ENCODE assay signal across 10 mouse cellular contexts in genomic region chr12:54443285-54443684, GRCm38 (mm10).
A peak's percentile ranks its signal among the peaks of the same experiment; 100 is the strongest.
DNase-seq lines count a peak whose midpoint lies in the region; ATAC-seq lines count a peak whose summit lies in the region.
"Had no signal": no experiment of that assay in that cellular context is flagged by ENCODE, and none has a peak within 500 bp of the region (broad histone marks: within the 10 kb centered on the region; RNA-seq: fewer than 3 reads in every experiment).

No protein-coding gene starts in this region.

- peaks cover 11% of the 10 kb centered on the region; the same call in 1 of the 2 replicates for H3K4me1 ChIP-seq in kidney, embryonic 14.5 days (ENCODE audit: control insufficient read depth, insufficient read depth, low read length)
- H3K4me1 ChIP-seq: hindbrain, embryonic 13.5 days; liver, embryonic 13.5 days had no signal

- H3K4me3 ChIP-seq in kidney, embryonic 14.5 days (ENCODE audit: low read length) = no peak overlapping the region
- H3K4me3 ChIP-seq: hindbrain, embryonic 13.5 days; liver, embryonic 13.5 days had no signal

- ATAC-seq in granulocyte monocyte progenitor cell, adult 5-6 weeks (replicated peaks; ENCODE audit: poor library complexity, severe bottlenecking) = 0 out of 2 replicates have a peak, but pooled peaks have one; percentile 21
- ATAC-seq in kidney, embryonic 14.5 days (ENCODE audit: low FRiP score, low TSS enrichment) = 0 out of 2 replicates have a peak, but pooled peaks have one; percentile 25

- no peak overlapping the region for H3K9ac ChIP-seq in kidney, embryonic 14.5 days (ENCODE audit: low read depth, low read length)
- H3K9ac ChIP-seq: hindbrain, embryonic 13.5 days; liver, embryonic 13.5 days had no signal

- no peak overlapping the region for H3K4me2 ChIP-seq in kidney, embryonic 14.5 days (replicated peaks; ENCODE audit: low read depth, low read length)
- H3K4me2 ChIP-seq: hindbrain, embryonic 13.5 days; liver, embryonic 13.5 days had no signal

- DNase-seq in kidney, adult 18-20 months = peak; percentile 40
- no peak for DNase-seq in kidney, adult 11 months
- DNase-seq in lung, postnatal 4 days = peak; percentile 75 to 84
- DNase-seq in cerebellum, adult 9-10 months = no peak
- DNase-seq in right cerebral cortex, adult 18-20 months = no peak
- no peak for DNase-seq in right cerebral cortex, postnatal 14 days
- DNase-seq: liver, embryonic 13.5 days had no signal

- no peak overlapping the region for H3K27ac ChIP-seq in kidney, embryonic 14.5 days (ENCODE audit: low read depth, low read length)
- H3K27ac ChIP-seq: hindbrain, embryonic 13.5 days; liver, embryonic 13.5 days had no signal

- no peaks in the 10 kb centered on the region for H3K9me3 ChIP-seq in kidney, embryonic 14.5 days (ENCODE audit: control insufficient read depth, low read length)
- H3K9me3 ChIP-seq: hindbrain, embryonic 13.5 days; liver, embryonic 13.5 days had no signal

- no peaks in the 10 kb centered on the region for H3K27me3 ChIP-seq in kidney, embryonic 14.5 days (ENCODE audit: control insufficient read depth, insufficient read depth, low read length)
- H3K27me3 ChIP-seq: liver, embryonic 13.5 days had no signal

- WGBS in kidney, embryonic 14.5 days = 46% methylated on average over 2 of the region's 2 CpGs

- H3K36me3 ChIP-seq in kidney, embryonic 14.5 days (ENCODE audit: control insufficient read depth, insufficient read depth, low read length) = no peaks in the 10 kb centered on the region
- H3K36me3 ChIP-seq: hindbrain, embryonic 13.5 days; liver, embryonic 13.5 days had no signal

Comparison
In these comparisons a context has a peak if more than half of its experiments do, and no peak if none do; other contexts are left out.
1. DNase-seq: peak in kidney, adult 18-20 months (single experiment) and lung, postnatal 4 days (2 of 2); none in kidney, adult 11 months (single experiment), cerebellum, adult 9-10 months (single experiment), right cerebral cortex, adult 18-20 months (single experiment) and right cerebral cortex, postnatal 14 days (single experiment).